Mouse (Mus musculus): ENCODE measurements around the gene Dpp9.
A peak's percentile ranks its signal among the peaks of the same experiment; 100 is the strongest.
"Not testable (repeated sequence)": the region's sequence is repeated elsewhere in the genome, so short reads cannot be mapped to it uniquely, and the experiment has no call there.

Gene Dpp9

GRCm38 (mm10) chr17:56218377-56219191 is at the start of gene Dpp9:
Gene Dpp9 (minus strand): TSS chr17:56218905.
- DNase-seq (ENCODE audit: low spot score) = peak; percentile 89

- DNase-seq (ENCODE audit: low spot score) = no peak
Observed at GRCm38 (mm10) chr17:56266271-56266670, 47.6 kb upstream of the Dpp9 start.

- no peak for DNase-seq (ENCODE audit: low spot score)
Observed at GRCm38 (mm10) chr17:56265869-56266268, 47.2 kb upstream of the Dpp9 start.

DNA sequence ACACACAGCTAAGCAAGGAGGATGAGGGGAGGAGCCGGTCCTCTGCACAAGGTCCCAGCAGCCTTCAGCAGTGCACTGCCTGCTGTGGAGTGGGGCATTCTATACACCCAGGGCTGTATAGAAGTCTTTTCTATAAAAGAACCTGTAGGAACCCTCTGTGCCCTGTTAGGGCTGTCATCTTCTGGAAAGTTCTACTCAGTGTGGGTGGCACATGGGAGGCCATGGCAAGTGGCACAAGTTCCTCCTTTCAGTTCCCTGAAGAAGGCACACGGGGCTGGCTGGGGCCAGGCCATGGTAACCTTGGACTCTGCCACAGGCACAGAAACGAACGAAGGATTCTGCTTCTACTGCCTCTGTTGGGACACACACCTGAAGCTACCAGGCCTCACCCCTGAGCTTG is 46.3 kb upstream of the Dpp9 start:
- no peak for DNase-seq (ENCODE audit: low spot score)

DNA sequence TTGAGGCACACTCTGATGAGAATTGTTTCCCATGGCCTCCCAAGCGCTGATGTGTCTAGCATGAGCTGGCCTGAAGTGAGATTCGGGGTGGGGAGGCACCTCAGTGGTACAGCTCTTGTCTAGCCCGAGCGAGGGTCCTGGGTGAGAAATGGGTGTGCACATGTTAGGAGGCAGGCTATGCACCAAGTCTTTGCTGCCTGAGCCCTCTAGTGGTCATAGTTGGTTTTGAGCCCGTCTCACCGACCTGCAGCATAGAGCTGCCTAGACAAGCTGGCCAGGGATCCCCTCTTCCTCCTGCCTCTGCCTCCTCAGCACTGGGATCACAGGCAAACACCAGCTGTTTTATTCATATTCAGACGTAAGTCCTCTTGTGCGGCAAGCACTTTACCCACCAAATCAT is 45.3 kb upstream of the Dpp9 start:
- peak; percentile 75 for DNase-seq (ENCODE audit: low spot score)

- no peak for DNase-seq (ENCODE audit: low spot score)
Observed at GRCm38 (mm10) chr17:56262645-56263094, 44.0 kb upstream of the Dpp9 start.

- no peak for DNase-seq (ENCODE audit: low spot score)
Observed at GRCm38 (mm10) chr17:56261166-56261565, 42.5 kb upstream of the Dpp9 start.

DNA sequence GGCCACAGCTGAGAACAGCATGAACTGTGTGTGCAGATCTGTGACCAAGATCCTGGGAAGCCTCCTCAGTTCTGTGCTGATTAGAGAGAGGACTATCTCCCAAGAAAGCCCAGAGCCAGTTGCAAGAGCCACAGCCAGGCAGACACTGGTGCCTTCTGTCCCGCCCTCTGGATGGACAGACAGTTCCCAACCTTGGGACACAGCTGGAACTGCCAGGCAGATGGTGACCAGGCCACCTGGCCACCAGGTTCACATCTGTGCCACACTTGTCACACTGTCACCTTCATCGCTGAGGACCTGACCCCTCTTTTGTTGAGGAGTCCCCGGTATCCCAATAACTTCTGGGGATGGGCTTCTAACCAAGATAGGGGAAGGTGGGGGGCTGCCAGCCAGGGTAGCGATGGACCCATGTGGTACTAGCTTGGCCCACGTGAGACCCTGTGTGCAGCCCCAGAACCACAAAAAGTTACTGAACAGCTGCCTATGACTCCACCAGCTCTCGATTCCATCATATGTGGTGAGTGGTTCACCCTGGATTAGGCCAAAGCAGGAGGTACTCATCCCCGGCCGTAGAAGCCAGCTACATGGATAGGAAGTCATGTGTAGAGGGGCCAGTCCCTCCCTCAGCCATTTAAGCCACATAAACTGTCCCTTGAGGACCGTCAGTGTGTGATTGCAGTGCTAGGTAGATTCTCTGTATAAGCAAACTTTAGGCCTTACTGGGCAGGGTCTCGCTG is 40.8 kb upstream of the Dpp9 start:
- DNase-seq (ENCODE audit: low spot score) = no peak

DNA sequence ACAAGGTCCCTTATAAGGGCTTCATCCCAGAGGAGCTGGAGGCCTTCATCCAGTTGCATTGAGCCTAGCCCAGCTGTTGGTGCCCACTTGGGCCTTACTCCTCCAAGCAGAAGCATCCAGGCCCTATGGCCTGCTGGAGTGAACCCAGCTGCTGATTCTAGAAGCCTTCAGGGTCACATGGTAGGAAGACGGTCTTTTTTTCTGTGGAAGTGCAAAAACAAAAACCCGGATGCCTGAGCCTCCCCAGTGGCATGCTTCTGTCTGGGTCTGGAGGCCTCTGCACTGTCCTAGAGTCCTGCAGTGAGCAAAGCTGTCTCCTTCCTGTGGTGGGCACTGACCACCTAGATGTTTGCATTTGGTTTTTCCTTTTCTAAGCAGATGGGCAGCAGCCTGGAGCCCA is 40.1 kb upstream of the Dpp9 start:
- not testable (repeated sequence) for DNase-seq (ENCODE audit: low spot score)

DNA sequence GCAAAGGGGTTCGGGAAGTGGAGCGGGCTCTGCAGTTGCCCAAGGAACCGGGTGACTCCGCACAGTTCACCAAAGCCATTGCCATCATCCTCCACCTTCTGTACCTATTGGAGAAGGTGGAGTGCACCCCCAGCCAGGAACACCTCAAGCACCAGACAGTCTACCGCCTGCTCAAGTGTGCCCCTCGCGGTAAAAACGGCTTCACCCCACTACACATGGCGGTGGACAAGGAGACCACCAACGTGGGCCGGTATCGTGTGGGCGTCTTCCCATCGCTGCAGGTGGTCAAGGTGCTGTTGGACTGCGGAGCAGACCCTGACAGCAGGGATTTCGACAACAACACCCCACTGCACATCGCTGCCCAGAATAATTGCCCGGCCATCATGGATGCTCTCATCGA is 39.6 kb upstream of the Dpp9 start:
- DNase-seq (ENCODE audit: low spot score) = not testable (repeated sequence)

GRCm38 (mm10) chr17:56257181-56257894 is 38.6 kb upstream of the Dpp9 start:
- DNase-seq (ENCODE audit: low spot score) = no peak

DNA sequence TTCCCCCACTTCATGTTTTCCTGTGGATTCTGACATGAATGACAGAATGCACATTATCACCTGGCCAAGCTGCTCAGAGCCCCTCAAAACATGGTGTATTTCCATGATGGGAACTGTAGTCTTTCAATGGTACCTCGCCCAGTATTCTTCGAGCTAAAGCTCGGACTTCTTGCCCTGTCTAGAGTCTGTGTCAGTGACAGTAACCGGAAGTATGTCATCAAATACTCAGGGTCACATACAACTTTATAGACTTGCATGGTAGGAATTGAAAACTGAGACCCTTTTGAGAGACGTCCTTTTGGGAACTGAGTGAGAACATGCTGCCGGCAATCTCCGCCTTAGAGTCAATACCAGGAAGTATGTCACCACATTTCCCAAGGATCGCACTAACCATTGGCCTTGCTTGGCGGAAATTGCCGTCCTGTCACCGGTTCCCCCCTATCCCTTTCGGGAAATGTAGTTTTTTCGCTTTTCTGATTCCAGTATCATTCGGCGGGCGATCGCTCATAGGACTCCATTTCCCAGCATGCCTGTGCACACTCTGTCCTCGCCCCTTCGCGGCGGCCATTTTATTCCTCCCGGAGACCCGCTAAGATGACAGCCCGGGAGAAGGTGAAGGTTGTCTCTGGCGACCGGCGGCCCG is 37.7 kb upstream of the Dpp9 start, which contains the start of gene Fem1a:
Gene Fem1a (plus strand): TSS at position 572 of the 643 bp plus-strand sequence.
- DNase-seq (ENCODE audit: low spot score) = peak; percentile 97

GRCm38 (mm10) chr17:56255863-56256238 is 37.1 kb upstream of the Dpp9 start:
- peak; percentile 98 for DNase-seq (ENCODE audit: low spot score)

DNA sequence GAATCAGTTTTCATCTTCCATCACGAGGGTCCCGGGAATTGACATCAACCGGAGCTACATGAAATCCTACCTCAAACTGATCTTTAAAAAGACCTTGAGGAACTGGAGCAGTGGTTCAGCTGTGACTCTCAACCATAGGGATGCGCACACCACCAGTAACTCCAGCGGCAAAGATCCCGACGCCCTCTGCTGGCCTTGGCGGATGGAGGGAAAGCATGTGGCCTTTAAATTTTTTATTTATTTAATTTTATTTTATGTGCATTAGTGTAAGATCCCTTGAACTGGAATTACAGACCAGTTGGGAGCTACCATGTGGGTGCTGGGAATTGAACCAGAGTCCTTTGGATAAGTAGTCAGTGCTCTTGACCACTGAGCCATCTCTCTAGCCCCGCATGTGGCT is 36.7 kb upstream of the Dpp9 start:
- no peak for DNase-seq (ENCODE audit: low spot score)

DNA sequence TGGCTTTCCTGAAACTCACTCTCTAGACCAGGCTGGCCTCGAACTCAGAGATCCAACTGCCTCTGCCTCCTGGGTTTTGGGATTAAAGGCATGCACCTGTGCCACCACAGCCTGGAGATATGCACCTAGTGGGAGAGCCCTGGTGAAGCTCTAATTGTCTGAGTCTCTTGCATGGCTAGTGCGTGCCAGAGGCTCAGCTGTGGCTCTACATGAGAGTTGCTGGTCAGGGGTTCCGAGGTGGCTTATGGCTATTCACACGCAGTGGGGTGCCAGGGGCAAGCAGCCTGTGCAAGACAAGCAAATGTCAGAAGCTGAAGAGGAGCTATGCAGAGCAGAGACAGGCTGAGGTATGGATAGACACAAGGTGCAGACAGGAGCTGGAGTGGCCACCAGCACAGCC is 36.0 kb upstream of the Dpp9 start:
- no peak for DNase-seq (ENCODE audit: low spot score)

DNA sequence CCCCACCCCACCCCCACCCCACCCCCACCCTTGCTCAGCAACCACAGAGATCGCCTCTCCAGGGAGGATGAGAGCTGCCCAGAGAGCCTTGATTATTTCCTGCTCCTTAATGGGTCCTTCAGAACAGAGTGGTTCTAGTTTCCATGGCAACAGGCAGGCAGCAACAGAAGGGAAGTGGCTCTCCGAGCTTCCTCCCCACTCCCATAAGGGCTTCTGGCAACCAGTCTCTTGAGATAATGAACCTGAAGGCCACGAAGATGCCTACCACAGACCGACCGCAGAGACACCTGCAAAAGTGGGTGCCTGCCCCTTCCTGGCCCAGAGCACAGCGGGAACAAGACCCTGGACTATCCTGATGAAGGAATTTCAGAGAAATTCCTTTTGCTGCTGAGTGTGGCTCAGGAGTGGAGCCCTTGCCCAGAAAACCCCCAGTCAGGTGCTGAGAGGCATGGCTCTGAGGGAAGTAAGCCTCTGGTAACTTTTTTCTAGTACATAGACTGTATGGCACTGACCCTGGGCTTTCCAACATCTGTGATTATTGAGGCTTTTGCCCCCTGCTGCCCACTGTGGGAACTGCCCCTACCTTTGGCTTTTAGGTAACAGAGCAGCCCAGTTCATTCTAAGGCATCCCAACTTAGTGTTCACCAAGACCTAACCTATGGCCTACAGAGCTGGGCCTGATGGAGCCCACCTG is 32.6 kb upstream of the Dpp9 start:
- DNase-seq (ENCODE audit: low spot score) = peak; percentile 72

DNA sequence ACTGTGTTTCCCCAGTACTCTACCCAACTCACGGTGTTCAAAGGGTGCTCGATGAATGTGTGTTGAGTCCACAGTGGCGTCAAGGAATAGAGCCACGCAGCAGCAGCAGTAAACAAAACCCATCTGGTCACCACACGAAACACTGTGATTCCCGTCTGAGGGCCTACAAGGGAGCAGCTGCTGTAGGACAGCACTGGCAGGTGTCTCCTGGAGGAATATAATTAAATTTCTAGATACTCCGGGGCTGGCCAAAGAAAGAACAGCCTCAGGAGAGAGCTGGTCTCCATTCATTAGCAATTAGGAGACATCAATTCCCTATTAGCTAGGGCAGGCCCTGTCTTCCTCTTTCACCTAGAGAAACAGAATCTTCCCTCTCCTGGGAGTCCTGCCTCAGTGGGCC is 26.9 kb upstream of the Dpp9 start:
- DNase-seq (ENCODE audit: low spot score) = no peak

DNA sequence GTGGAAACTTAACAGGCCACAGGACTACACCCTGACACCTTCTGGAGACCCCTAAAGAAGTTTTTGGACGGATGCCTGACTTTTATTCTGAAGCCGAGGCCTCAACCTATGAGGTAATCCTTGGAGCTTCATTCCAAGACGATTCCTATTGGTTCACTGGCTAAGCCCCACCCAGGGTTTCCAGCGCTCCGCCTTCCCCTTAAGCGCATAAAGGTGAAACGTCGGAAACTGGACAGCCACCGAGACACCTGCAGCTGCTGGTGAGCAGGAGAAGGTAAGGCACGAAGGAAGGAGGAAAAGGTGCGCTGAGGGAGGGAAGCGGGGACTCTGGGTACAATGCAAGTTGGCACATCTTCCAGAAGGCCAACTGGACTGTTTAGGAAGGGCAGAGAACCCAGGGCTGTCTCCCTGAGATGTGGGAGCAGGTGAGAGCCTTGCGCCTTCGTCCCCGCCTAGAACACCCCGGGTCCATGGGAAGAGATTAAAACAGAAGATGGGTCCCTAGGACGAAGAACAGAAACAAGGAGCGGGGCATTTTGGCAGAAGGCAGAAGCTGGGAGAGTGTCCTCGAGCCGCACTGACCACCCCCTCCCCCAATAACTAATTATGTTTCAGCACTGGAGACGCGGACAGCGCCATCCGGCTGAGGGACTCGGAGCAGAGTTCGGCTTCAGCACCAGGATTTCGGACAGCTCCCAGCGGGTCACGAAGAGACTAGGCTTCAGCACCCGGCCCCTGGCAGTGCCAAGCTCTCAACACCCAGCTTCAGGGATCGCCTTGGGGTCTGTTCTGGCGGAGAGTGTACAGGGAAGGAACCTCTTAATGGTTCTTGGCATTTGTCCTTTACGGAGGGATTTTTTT is 23.1 kb upstream of the Dpp9 start:
- DNase-seq (ENCODE audit: low spot score) = peak; percentile 56

DNA sequence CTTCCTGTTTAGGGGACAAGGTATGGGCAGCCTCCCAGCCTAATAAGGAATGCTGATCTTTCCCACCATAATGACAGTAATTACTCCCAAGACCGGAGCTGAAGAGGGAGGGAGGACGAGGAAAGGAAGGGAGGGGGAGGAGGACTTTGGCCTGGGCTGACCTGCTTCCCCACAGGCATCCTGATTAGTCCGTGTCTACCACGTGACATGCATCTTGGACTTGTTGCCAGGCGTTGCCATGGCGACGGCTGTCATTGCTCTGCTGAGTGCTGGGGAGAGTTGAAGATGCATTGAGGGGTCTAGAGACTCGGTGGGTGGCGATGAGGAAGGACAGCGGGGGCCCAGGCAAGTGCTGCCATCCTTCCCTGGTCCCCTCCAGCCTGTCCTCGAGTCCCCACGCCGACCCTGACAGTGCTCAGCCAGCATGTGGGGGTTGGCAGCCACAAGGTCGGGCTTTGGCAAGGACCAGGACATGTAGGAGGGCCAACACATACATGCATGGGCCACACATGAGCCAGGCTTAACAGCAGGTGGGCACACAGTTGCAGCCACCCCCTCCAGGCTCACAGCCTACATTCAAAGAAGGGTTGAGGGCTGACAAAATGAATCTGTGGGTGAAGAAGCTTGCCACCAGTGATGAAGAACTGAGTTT is 15.2 kb upstream of the Dpp9 start:
- no peak for DNase-seq (ENCODE audit: low spot score)

GRCm38 (mm10) chr17:56233389-56233788 is 14.7 kb upstream of the Dpp9 start:
- no peak for DNase-seq (ENCODE audit: low spot score)
